Mouse (Mus musculus) B cell, adult 2 months (primary cell): ENCODE data around the gene Gm9821.

Source experiments
- DNase-seq, 2 experiments: peaks; one replicate each; pipeline ENCODE4 v3.0.0; 2022

Gm9821 gene

DNA sequence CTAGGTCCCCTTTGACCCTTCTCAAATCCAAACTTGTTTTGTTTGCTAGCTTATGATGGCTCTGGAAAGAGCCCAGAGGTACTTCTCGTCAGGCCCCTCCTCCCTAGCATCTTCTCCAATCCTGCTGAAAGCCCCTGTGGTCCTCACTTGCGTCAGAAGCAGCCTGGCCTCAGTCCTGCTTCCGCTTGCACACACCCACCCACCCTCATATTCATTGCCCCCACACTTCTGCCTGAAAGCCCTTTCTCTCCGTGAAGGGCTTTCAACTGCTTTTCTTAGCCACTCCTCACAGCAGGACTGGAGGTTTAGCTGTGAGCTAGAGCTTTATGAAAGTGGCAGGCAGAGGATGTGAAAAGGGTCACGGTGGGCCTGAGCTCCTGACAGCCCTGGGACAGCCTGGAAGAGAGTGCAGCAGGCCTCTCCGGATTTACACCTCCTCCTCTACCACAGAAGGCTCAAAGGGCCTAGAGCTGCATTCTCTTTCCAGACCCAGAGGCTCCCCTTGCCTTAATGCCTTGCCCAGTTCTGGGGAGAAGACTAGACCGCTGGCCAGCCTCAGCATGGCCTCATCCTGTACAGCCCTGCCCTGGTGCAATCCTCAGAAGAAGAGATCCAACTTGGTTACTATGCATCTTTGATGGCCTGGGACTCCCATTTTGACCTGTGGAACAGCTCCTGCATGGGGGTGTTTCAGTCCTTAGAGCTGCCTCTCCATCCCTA lies 28.1 kb downstream of the Gm9821 start:
- DNase-seq = no peak

DNA sequence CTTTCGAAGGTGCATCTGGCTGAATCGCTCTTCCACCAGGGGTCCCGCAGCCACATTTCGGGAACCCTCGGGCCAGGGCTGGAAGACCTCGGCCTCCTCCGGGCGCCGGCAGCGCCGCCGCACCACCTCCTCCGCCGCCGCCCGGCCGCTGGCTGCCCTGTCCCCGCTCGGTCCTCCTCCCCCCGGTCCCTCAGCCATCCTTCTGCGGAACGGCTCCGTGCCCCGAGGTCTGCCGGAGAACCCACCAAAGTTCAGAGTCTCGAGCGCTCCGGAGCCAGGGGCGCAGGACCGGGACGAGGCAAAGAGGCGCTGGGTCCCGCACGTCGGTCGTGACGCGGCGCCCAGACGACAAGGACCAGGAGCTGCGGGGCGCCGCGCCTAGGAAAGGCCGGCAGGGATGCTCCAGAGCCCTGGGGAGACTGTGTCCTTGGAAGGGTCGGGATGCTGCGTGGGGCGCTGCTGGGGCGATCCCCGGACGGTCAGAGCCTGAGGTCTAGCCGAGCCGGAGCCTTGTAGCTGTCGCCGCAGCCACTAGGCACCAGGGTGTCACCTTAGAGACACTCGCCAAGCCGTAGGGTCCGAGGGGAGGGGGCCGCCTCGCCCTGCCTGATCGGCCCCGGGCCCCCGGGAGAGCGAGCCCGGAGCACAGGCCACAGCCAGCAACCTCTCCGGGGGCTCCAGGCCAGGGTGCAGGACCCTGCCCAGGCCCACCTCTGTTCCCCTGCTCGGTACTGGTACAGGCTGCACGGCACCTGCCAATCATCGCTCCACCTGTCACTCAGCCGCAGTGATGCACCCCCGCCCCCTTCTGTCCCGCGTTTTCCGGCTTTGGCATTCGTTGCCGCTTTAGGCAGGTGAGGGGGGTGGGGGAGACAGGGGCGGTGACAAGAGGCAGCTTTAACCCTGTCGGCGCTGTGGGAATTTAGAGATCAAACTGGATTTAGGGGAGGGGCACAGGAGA lies 30.4 kb downstream of the Gm9821 start, which contains the start of gene Dgkz:
Dgkz (minus strand) TSS at position 284 of the 961 bp plus-strand sequence.
- DNase-seq = peak; percentile 43 to 46

DNA sequence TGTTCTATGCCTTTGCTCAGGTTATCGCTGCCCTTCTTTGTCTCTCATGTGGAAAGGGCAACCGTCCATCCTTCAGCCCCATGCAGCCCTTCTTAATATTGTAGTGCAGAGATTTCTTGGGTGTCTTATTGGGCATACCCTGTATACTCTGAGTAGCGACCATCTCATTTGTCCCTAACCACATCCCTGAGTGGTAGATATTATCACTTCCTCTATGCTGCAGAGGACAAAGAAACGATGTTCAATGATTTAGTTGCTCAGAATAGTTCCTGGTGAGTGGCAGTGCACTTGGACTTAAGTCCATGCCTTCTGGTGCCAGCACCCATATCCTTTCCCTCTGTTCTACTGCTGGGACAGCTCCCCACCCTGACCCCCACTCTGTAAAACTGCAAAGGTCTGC lies 32.5 kb downstream of the Gm9821 start:
- DNase-seq = no peak

DNA sequence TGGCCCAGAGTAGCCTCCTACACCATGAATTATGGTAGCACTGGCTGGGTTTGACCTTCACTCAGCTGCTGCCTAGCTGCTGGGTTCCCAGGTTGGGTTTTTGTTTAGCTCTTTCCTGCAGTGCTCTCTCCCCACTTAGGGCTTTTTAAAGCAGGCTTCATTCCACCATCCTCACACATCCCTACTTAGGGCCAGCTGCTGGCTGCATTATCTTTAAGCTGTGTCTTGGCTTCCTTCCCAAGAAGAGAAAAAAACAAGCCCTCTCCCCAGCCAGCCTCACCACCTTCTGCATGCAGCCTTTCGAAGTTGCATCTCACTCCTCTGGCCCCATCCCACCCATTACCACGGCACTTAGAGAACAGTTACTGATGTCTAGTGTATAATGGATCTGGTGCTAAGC lies 33.0 kb downstream of the Gm9821 start:
- DNase-seq = no peak

DNA sequence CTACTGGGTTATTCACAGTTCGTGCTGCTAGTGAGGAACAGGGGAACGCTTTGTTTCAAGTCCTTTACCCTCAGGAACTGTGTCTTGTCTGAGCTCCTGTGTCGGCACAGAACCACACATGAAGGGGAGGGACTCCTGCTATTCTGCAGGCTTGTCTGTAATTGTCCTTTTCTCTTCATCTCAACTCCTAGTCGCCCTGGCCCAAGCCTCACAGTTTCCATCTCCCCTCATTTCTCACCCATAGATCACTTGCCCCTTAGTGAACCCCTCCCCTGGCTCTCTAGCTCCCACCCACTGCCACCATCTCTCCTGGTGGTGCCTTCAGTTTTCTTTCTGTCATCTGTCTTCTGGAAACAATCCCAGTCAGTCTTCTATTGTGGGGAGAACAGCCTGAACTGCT lies 34.7 kb downstream of the Gm9821 start:
- no peak for DNase-seq

DNA sequence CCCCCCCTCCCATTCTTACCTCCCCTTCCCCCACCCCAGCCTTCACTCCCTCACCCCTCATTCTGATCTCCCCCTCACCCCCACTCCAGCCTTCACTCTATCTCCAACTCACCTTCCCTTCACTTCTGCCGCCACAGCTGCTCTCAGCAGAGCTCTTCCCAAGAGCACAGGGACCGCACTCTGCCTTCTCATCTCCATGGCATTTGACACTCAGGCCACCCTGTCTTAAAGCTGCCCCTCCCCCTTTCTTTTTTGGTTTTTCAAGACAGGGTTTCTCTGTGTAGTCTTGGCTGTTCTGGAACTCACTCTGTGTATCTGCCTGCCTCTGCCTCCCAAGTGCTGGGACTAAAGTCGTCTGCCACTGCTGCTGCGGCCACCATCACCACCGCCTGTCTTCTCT lies 35.3 kb downstream of the Gm9821 start:
- no peak for DNase-seq

DNA sequence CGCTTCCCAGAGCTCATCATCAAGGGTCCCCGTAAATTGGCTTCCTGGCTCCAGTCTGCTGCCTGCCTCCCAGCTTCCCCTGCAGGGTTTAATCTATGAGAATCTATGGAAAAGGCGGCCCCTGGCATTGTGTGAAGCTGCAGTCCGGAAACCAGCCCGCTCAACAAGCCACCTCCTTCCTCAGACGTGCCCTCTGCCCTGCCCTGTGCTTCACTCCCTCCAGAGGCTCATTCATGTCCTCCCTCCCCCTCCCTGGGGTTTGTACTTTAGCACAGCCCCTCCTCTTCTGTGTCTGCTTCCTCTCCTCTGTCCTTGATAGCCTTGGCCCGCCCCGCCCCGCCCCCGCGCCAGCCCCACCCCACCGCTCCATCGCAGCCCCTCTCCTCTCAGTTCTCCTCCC lies 38.9 kb downstream of the Gm9821 start:
- peak; percentile 68 to 75 for DNase-seq

DNA sequence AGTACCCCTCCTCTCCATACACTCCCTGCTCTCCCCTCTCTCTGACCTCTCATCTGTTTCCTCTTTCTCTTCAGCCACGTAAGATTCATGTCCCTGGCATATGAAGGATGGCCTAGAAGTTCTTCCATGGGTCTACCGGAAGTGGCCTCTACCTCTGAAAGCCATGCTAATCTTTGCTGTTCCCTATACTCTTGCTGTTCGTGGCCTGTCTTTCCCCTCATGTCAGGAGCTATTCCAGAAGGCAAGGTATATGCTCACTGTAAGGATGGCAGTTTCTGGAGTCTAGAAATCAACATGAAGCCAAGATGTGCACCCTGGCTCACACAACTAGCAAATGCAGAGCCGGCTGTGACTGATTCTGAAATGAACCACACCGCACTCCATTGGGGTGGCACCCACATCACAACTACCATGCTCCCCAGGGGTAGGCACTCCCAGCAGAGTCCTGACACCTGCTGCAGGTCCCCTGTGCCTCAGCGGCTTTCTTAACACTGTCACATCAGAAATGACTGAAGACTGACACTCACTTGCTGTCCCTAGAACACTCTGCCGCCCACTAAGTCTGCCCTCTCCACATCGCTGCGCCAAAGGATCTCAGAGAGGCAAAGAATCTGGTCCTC lies 39.5 kb downstream of the Gm9821 start:
- peak in 1 of 2 experiments; percentile 28 for DNase-seq

DNA sequence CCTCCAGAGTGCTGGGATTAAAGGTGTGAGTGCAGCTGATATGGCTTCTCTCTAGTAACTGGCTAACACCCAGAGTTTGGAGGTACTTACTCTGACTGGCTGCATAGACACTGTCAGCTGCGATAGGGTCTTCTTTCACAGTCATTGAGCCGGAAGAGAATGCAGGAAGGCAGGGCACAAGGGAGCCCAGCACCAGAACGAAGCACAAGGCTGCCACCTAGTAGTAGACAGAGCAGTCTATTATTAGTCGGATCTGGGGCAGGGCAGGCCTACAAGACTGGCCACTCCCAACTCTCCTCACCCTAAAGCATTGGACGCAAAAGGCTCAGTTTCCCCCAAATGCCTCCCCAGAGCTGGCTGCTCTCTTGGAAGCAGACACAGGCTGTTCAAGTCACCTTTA lies 40.6 kb downstream of the Gm9821 start:
- no peak for DNase-seq

DNA sequence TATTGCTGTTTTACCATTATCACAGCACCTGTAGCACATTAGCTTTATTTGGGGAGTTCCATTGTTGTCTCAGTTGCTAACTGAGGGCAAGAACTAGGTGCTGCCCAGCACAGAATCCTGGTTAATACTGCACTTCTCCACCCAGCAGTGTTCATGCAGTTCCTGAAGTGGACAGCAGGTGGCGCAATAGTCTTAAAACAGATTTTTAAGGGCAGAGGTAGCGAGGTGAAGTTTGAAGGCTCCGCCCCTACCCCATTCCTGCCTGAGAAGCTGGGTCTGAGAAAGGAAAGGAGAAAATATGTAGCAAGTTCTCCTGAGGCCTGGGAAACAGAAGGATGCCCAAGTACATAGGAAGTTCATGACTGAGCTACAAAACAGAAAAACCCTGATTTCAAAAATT lies 42.0 kb downstream of the Gm9821 start:
- peak; percentile 89 to 91 for DNase-seq

DNA sequence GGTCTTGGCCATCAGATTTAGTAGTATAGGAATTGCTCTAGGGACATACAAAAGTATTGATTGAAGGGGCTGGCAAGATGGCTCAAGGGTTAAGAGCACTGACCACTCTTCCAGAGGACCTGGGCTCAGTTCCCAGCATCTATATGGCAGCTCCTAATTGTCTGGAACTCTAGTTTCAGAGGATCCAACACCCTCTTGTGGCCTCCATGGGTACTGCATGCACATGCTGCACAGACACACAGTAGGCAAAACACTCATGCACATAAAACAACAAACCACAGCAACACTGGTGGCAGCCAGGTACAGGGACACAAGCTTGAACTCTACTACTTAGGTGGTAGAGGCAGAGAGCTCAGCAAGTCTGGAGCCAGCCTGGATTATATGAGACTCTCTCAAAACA lies 44.2 kb downstream of the Gm9821 start:
- peak; percentile 45 to 50 for DNase-seq

DNA sequence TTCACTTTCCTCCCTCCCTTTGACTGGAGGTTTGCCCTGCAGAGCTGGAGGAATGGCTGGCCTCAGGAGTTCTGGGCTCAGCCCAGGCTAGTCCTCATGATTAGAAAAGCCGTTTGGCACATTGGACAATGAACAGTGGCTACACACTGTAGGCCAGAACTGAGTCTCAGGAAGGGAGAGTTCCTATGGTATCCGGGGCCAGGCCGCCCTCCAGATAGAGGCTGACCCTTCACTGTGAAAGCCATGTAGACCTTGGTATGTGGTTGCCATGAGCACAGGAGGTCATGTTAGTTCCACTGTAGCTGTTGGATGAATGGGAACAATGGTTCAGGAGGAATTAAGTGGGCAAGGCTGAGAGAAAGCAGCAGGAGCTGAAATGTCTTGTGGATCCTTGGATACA lies 47.9 kb downstream of the Gm9821 start:
- no peak for DNase-seq

DNA sequence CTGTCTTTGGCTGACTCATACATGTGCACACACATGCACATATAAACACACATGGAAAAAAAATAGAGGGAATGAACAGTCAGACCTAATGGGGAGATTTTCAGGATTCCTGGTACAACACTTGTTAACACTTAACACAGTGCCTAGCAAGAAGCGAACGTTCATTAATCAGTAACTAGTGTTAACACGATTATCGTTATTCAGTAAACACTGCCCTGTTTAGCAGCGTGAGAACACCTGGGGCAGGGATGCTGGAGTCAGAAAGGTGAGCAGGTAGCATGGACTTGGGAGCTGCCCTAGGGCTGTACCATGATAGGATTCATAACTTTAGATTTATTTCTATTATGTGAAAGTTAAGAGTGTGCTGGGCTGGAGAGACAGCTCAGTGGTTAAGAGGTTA lies 50.5 kb downstream of the Gm9821 start:
- DNase-seq = no peak
